Mouse (Mus musculus) cerebellum, postnatal 10 days (tissue): ENCODE results near the gene Epha5.

ENCODE experiments used
- DNase-seq, 2 experiments: peaks; one replicate each; pipeline ENCODE4 v3.0.0; 2021; ENCODE audit warnings: mixed read lengths in 2 of 2

The Epha5 gene

GRCm38 (mm10) chr5:84417062-84417879 lies at the start of gene Epha5:
Gene Epha5 (minus strand): TSS chr5:84417382.
- DNase-seq, result peak; percentile 81 to 88

DNA sequence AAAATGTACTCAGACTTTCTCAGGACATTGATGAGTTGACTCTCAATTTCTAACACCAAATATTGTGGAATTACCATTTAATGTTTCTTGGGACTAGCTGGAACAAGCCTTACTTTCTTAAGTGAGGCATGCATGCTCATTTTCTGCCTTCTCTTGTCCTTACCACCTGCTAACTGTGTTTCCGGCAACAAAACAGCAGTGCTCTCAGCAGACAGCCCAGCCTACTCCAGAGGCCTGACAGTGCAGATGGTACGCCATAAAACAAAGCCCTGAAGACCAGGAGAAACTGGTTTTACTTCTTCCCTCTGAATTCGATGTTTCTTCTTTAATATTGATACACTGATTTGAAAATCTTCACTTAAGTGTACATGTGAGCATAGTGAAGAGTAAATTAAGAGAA lies 39.0 kb upstream of the Epha5 start:
- DNase-seq, result no peak

DNA sequence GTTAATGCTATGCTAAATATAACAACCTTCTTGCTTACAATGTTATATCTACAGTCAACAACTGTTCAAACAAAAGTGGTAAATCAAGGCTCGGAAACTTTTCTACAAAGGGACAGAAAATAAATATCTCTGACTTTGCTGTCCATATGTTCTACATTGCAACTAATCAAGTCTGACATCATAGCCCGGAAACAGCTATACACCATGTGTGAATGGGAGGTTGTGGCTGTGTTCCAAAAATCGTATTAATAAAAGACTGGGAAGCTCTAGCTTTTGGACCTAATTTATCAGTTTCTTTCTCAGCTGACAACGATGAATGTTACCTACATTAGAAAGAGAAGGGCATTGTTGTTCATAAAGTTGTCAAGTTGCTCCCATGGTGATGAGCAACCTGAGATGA lies 37.5 kb upstream of the Epha5 start:
- no peak for DNase-seq

DNA sequence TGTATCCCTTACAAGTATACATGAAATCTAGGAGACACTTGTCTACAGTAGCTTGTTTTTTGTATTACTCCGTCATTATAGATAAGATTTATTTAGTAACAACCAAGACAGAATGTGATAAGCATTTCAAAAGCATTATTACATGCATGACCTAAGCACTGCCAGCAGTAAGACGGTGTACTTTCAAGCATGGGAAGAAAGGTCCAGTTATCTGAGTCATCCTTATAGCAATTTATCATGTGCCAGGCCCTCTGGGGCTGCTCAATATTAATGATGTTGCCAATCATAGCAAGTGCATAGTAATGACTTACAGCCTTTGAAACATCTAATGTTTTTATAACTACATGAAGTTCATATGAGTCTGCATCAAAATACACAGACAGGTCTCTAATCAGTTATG lies 36.7 kb upstream of the Epha5 start:
- DNase-seq, result no peak

GRCm38 (mm10) chr5:84440232-84440631 lies 23.1 kb upstream of the Epha5 start:
- peak; percentile 25 to 45 for DNase-seq

DNA sequence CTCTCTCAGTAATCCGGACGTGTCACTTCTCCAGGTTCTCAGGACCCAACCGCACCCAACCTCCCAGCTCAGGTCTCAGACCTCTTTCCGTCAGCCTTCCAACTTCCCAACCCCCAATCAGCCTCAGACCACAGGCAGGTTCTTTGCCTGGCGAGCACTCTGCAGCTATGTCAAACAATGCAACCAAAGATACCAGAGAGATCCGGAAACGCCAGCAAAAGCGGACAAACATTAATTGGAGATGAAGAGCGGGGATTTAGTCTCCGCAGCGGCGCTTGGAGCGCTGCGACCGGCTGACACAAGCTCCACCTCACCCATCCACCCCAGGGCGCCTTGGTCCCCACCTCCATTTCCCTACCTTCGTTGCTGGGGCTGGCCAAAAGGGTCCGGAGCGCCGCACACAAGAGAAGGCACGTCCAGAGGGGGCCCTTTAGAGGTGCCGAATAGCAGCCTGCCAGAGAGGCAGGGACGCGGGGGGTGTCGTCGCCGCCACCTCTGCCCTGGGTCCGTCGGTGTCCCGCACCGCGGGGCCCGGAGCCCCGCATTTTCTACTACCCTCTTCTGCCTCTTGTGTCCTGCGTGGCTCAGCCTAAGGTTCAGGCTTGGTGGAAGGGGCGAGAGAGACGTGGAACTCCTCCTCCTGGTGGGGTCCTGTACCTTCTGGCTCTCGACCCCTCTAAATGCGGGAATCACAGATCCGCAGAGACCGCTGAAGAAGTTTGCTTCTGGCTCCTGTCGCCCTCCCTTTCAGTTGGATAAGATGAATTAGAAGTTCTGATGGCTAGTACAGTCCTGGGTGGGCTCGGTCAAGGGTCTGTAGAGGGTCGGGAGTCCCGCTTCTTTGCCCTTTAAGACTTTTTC lies 991 bp downstream of the Epha5 start:
- peak; percentile 43 to 44 for DNase-seq

DNA sequence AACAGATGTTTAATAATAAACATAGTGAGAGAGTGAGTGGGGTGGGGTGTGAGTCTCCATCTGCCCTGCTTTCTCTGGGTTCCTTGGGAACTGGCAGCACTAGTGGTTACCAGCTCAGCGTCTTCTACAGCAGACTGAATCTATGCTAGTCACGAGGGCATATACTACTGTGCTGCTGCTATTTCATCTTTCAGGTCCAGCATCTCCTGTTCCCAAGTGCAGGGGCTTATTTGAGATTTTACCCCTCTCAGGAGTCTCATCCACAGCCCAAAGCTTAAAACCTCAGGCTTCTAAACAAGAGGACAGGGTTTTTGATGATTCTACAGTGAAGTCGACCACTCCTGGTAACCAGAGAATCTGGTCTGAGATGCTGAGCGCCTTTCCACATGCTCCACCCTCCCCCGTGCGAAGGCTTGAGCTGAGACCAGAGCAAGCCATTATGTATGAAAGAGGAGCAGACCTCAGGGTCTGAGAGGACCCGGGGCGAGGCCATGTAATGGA lies 2.2 kb downstream of the Epha5 start:
- peak; percentile 18 for DNase-seq

DNA sequence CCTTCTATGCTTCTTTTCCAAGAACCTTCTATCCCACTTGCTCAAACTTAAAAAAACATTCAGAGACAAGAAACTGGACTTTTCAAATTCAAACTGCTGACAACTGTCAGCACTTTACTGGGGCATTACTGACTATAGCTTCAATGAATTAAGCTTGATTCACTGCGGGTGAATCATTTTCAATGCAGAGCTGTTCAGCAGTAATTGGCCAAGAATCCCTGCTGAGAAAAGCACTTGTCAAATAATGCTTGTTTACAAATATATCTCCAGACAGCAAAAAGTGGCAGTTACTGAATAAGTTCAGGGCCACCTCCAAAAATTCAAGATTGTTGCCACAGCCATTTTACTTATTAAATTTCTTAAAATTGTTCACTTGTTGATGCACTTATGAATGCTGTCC lies 4.2 kb downstream of the Epha5 start:
- DNase-seq, result no peak

DNA sequence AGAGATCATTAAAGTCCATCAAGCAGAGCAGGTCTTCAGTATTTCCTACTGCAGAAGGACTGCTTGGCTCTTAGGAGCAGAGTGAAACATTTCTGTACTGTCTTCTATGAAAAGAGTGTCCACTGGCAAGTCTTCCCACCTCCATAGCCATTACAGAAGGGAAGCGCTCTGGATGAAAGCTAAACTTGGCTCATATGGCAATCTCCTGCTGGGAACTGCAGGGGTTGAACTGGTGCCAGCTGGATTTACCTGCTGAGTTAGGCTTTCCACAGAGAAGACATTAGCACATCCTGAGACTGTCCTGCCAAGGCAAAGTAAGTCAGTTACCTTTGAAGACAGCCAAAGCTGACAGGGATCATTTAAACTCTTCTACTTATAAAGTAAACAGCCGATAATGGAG lies 8.8 kb downstream of the Epha5 start:
- DNase-seq, result peak; percentile 90 to 93

DNA sequence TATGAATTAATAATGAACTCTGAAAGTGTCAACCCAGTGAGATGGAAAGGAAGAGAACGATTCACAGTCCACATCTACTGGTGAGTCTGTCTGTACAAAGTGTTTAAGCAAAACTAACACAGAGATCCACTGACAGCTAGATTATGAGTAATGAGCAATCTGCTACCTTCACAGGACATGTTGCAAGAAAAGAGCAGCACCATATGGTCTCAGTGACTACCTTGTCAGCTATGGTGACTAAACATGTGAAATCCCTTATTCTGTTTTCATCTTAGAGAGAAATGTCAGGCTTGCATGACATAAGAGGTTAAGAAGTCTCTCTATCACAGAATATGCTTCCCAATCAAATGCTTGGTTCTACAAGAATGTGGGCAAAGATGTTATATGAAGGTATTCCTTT lies 20.1 kb downstream of the Epha5 start:
- no peak for DNase-seq

DNA sequence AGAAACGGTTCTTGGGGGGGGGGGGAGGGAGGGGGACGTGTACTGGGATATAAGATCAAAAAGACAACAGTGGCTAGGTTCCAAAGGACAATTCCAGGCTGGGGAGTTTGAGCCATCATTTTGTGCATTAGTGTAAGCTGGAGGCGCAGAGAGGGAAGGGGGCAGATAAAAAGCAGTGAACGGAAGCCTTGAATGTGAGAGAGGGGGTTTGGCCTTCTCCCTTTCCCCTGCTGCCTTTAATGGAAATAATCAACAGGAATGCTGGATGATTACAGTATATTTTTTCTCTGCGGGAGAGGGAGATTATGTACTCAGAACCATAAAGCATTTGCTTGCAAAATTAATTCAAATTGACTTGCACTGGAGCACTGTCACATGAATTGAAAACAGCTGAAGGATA lies 51.8 kb downstream of the Epha5 start:
- DNase-seq, result no peak

GRCm38 (mm10) chr5:84359430-84359829 lies 57.8 kb downstream of the Epha5 start:
- no peak for DNase-seq

GRCm38 (mm10) chr5:84353069-84353468 lies 64.1 kb downstream of the Epha5 start:
- DNase-seq, result no peak

- no peak for DNase-seq
These were observed 70.3 kb downstream of the Epha5 start for GRCm38 (mm10) chr5:84346728-84347499.

- no peak for DNase-seq
These were observed 81.2 kb downstream of the Epha5 start for GRCm38 (mm10) chr5:84335834-84336465.

DNA sequence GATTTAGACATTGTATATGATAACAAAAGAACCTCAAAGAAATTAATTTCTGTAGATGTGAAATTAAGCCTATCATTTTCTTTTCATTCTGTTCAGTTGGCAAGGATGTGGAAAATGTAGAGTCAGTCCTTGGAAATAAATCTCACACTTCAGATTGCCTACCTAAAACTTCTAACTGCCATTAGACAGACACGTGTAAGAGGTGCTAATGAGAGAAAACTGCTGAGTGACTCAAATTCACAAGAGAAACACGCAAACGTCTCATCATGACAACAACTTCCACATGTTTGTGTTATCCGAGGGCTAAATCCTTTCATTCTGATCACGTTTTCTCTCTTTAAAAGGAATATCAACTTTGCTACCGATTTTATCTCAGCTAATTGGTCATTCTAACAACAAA lies 82.7 kb downstream of the Epha5 start:
- DNase-seq, result no peak

DNA sequence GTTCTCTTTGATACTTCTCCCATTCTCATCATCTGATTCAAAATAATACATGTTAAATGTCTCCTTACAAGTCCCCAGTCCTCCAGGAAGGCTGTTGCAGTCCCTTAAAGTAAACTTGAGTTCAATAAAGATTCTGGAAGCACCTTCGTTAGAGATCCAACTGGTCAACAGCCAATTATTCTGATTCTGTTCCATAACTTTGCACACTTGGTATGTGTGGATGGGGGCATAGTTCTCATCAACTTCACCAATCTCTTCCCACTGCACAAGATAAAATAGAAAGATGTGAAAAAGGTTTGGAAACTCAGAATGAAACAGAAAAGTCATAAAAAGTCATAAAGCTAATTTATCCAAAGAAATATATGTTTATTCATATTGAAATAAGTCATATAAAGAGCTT lies 85.6 kb downstream of the Epha5 start:
- no peak for DNase-seq

DNA sequence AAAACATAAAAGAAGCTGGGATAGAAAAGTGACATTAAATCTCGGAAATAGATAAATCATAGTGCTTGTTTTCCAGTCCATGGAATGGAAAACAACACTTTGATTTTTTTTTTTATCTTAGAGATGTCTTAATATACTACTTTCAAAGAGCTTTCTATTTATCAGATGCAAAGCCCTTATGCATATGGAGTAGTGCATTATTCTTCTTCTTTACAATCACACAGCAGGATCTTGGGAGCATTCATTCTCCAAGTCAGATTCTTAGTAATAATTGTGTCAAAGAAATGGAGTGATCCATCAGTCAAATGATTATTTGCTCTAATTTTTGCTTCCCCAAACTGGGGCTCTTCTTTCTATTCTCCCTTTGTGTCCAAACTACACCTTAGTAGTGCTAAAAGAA lies 96.6 kb downstream of the Epha5 start:
- DNase-seq, result no peak

DNA sequence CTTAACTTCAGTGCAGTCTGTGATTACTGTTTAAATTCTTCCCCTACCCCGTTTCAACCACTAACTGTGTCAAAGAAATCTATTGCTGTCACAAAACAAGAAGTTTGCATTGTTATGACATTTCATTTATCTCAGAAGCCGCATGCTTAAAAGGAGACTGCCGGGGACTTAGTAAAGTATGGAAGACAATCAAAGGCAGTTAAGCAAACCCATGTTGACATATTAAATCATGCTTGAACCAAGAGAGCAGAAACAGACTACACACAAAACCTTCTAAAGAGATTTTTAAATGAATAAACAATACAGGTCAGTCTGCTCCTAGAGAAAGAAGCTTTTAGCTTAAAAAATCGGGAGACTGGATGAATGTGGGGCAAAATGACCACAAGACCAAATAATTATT lies 97.0 kb downstream of the Epha5 start:
- DNase-seq, result no peak

DNA sequence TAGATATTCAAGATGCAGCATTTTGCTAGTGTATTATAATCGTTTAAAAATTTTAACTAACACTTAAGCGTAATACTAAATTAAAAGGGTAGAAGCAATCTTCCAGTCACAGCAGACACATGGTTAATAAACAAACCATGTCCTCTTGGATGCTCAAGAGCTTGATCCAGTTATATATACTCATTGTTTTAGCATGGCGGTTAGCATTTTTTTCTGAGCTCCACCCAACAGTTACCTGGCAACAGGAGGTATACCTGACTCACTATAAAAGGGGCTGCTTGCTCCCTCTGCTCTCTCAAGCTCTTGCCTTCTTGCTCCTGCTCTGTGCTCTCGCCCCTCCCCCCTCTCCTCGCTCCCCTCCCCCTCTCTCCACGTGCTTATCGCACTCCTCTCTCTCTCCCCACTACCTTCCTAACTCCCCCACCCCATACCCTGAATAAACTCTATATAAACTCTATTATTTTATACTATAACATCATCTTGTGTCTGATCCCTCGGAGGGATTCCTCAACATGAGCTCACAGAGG lies 98.3 kb downstream of the Epha5 start:
- peak in 1 of 2 experiments; percentile 5 for DNase-seq

- DNase-seq, result no peak
These were observed 99.3 kb downstream of the Epha5 start for GRCm38 (mm10) chr5:84317839-84318238.

GRCm38 (mm10) chr5:84313619-84314018 lies 103.6 kb downstream of the Epha5 start:
- no peak for DNase-seq
